Mouse (Mus musculus): ENCODE data around the gene Mast1. TPM values are rescaled to one million over a fixed set of nuclear protein-coding genes. Genes with fewer than 3 reads are reported as not detected.
A peak's percentile ranks its signal among the peaks of the same experiment; 100 is the strongest.

Gene Mast1
- polyA plus RNA-seq, 2 experiments from 2014 or later = 0.64 to 1.0 TPM

GRCm38 (mm10) chr8:84937620-84938485, 694 bp upstream of the Mast1 start:
- no peak for ATAC-seq

- no peak for ATAC-seq
Measured at GRCm38 (mm10) chr8:84936041-84936961, 858 bp downstream of the Mast1 start.

DNA sequence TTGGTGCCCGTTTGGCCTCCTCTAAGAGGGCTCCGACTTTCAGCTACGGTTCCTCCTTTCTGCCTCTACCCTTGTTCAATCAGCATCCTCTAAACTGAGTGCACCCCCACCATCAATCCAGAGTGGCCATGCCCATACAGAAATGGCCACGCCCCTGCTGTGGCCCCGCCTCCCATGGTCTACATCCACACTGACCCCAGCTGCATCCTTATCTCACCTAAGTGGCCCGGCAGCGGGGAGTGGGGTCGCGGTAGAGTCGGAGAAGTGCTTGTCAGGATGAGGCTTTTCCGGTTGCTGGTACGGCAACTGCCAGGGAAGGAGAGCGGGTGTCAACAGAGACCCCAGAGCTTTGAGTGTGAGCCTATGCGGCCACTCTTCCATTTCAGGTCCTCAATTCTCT, 1.7 kb downstream of the Mast1 start:
- no peak for ATAC-seq

DNA sequence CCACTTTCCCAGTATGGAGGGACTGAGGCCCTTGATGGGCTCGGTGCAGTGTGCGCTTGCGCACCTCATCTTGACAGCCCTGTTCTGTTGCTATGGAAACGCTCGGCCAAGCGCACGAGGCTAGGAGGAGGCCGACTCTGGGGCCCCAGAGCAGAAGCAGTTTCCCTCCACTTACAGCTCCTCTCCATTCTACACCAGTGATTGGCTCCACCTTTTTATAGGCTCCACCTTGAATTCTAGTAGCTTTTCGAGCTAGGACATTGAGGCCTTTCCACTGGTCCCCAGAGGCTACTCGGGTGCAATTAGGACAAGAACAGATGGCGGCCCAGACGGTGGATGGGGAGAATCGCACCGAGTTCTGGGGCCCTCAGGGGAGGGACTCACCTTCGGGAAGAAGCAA, 2.3 kb downstream of the Mast1 start:
- no peak for ATAC-seq

GRCm38 (mm10) chr8:84933767-84934559, 3.2 kb downstream of the Mast1 start:
- ATAC-seq = no peak

DNA sequence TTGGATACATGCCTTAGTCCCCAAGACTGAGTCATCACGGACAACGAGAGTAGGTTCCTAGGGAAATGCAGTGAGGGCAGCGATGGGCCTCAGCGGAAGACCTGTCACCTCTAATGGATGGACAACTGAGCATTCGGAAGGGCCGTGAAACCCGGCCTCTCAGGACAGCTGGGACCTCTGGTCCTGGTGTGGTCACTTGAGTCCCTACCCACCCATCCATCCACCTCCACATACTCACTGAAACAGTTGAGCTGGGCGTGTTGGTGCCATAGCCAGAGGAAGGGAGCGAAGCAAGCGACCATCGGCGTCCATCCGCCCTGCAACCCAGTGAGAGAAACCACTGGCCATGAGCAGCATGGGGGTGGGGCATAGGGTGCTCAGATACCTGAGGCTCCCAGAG, 6.6 kb downstream of the Mast1 start:
- no peak for ATAC-seq

DNA sequence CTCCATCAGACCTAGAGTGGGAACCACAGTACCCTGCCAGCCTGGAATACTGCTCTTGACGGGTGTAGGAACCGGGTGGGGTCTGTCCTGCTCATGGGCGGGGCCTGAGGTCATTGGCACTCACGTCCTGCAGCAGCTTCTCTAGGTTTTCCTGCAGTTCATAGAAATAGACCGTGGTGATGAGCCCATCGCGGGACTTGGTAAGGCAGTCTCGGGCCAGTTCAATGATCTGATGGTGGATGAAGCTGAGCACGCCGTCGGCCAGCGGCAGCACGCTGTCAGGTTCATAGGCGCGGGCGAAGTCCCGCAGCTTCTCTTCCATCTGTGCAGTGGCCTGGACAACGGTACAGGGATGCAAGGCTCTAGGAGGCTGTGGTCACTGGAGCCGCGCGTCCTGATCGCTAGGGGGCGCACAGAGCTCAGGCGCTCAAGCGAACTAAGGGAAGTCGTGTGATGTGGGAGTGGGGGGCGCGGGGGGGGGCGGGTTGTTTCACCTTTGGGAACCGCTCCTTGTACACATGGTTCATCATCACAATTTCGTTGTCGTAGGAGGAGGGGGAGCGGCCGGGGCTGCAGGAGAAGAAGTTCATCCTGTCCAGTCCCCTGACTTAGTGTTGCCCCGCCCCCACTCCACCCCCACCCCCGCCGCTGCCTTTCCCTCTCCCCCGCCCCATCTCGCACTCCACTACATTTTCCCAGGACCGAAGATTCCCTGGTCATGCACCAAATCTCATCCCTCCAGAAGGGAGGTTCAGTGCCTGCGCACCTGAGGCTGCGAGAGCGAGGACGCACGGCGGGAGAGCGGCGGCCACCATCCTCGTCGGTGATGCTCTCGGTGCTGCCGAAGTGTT, 8.5 kb downstream of the Mast1 start:
- ATAC-seq = no peak

DNA sequence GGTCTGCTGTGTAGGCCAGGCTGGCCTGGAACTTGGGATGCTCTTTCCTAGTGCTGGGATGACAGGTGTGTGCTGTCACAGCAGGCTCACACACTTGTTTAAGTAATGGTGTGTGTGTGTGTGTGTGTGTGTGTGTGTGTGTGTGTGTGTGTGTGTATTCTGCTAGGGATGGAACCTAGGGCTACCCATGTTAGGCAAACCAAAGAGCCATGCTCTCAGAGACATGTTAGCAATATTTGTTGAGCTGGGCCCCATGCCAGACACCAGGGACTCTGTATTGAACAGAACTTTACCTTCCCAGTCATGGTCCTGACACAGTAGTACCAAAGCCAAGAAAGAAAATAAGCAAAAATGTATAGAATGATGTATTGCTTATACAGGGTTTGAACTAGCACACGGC, 9.6 kb downstream of the Mast1 start:
- no peak for ATAC-seq

GRCm38 (mm10) chr8:84925557-84925956, 11.6 kb downstream of the Mast1 start:
- ATAC-seq = no peak

DNA sequence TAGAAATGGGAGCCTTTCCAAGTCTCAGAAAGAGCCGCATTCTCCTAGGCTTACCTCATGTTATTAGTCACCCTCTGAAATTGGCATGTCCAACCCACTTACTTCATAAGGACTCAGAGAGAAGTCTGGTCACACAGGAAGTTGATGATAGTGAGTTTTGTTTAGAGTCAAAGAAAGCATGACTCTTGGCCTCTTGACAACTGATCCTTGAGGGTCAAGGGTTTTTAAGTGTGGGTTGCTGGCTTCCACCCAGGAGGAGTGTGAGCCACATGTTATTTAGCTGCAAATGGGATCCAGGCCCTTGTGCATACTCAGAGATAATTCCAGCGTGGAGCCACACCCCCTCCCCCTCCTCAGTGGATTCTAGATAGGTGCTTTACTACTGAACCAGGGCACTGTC, 15.6 kb downstream of the Mast1 start:
- ATAC-seq = no peak

DNA sequence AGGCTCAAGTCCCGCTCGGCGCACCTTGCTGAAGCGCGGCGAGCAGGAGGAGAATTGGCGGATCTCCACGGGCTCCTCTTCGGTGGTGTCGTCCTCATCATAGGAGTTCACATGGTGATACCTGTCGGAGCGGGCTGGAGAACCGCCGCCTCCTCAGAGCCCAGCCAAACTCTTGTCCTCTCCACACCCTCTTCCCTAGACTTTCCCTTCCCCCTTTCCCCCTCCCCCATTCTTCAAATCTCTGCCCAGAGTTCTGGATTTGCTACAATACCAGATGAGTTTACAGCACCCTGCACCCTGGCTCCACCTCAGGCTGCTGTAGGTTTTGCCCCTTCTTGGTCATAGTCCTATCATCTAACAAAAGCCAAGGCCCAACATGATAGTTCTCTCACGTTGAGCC, 18.5 kb downstream of the Mast1 start:
- ATAC-seq = no peak

GRCm38 (mm10) chr8:84917781-84918180, 19.4 kb downstream of the Mast1 start:
- no peak for ATAC-seq

DNA sequence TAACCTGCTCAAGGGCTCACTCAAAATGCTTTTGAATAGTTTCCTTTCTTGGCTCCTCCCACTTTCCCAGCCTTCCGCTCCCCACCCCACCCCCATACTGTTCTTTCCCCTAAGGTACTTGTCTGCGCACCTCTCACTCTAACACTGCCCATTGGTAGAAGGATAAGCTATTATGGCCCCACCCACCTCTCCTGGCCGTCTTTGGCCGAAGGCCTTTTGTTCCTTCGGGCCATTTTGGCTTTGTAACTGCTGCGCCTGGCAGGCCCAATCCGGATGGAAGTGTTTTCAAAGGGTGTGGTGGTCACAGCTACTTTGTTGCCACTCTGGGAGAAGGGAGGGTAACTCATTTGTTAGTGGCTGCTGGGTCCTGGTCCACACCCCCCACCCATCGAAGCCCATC, 21.9 kb downstream of the Mast1 start:
- no peak for ATAC-seq

DNA sequence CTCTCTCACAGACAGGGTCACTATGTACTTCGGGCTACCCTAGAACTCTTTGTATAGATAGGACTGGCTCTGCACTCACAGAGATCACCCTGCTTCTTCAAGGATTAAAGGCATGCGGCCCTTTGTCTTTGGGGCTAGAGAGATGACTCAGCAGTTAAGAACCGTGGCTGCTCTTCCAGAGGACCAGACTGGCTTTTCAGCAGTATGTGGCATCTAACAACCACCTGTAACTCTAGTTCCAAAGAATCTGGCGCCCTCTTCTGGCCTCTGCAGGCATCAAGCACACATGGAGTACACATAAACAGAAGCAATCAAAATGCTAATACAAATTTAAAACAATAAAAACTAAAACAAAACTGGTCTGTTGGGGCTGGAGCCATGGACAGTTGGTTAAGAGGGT, 23.2 kb downstream of the Mast1 start:
- ATAC-seq = no peak

- no peak for ATAC-seq
Measured at GRCm38 (mm10) chr8:84913502-84913900, 23.7 kb downstream of the Mast1 start.

- ATAC-seq = peak; percentile 67
Measured at GRCm38 (mm10) chr8:84912895-84913501, 24.2 kb downstream of the Mast1 start.

DNA sequence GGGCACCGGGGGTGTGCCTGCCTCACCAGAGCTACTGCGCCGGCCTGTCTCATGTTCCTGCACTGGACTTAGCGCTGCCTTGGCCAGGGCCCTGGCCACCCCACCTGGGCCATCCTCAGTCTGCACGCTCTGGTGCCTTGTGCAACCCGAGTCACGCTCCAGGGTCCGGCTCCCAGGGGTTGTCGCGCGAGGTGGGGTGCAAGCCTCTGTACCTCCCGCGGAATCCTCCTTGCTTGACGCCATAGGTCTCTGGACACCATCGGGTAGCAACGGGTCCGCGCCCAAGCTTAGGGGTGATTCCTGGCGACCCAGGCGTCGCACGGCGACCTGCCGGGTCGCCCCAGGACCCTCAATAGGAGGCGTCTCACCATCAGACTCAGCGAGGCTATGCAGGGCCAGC, 24.8 kb downstream of the Mast1 start:
- ATAC-seq = no peak

GRCm38 (mm10) chr8:84911854-84912253, 25.3 kb downstream of the Mast1 start:
- ATAC-seq = no peak

DNA sequence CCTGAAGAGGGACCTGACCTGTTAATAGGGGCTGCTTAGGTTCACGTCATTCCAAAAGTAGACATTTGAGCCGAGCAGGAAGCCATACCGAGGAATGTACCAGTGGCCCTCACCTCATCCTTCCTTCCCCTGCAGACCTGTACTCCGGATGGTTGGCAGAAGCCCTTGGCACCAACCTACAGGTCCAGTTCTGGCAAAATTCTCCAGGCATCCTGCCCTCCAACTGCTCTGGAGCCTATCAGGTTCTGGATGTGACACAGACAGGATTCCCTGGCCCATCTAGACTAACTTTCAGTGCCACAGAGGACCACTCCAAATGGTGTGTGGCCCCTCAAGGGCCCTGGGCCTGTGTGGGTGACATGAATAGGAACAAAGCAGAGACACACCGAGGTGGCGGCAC, 26.6 kb downstream of the Mast1 start:
- ATAC-seq = no peak

- no peak for ATAC-seq
Measured at GRCm38 (mm10) chr8:84909949-84910348, 27.2 kb downstream of the Mast1 start.

DNA sequence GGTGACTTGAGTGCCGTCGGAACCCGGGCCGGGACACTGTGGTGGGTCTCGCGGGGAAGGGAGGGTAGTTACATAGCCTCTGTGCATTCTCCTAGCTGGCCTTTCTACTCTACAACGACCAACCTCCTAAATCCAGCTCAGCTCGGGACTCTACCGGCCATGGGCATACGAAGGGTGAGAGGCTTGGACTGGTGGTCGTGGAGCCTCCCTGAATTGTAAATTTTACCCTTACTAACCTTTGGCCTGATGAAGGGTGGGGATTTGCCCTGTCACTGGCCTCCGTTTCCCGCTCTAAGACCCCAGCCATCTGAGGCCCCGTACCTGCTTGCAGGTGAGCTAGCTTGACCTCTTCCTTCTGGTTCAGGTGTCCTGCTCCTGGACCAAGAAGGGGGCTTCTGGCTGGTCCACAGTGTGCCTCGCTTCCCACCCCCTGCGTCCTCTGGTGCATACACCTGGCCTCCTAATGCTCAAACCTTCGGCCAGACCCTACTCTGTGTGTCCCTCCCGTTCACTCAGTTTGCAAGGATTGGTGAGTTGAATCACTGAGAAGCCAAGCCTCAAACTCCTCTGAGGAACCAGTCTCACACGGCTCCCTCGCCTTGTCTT, 27.9 kb downstream of the Mast1 start:
- ATAC-seq = no peak
